Mouse (Mus musculus) adrenal gland, postnatal 10 days (tissue): ENCODE results near the gene Pxdc1. TPM values are rescaled to one million over a fixed set of nuclear protein-coding genes. Genes with fewer than 3 reads are reported as not detected.

ENCODE experiments used
- DNase-seq: peaks from one replicate; pipeline ENCODE4 v3.0.0; 2021; ENCODE audit warnings: mixed read lengths
- long read RNA-seq, 2 experiments: library from polyadenylated mRNA; stranded (forward); transcript quantifications; one replicate each; pipeline ENCODE4 v2.0.0; 2021
- total RNA-seq, 2 experiments: library from RNA; stranded (reverse); gene quantifications; 2 replicates each; pipeline ENCODE4 v1.2.3; 2021

Pxdc1 gene
- 10 to 100 TPM; 10.8 to 17.8 TPM for total RNA-seq
- long read RNA-seq, experiment 1, transcript Pxdc1-202 (5 exons, 2,684 nt) = major isoform, 26 of 33 reads
- long read RNA-seq, experiment 1, partial matches to known transcripts = 0 of 33 reads
- long read RNA-seq, experiment 1, other reads (novel, unspliced or antisense) = 6 of 33 reads
- long read RNA-seq, experiment 2, transcript Pxdc1-202 (5 exons, 2,684 nt) = major isoform, 7 of 7 reads
- long read RNA-seq, experiment 2, partial matches to known transcripts = 0 of 7 reads
- long read RNA-seq, experiment 2, other reads (novel, unspliced or antisense) = 0 of 7 reads

GRCm38 (mm10) chr13:34653391-34653790 is at the start of gene Pxdc1:
Gene Pxdc1 (minus strand): TSS chr13:34653486.
- peak; percentile 59 for DNase-seq

DNA sequence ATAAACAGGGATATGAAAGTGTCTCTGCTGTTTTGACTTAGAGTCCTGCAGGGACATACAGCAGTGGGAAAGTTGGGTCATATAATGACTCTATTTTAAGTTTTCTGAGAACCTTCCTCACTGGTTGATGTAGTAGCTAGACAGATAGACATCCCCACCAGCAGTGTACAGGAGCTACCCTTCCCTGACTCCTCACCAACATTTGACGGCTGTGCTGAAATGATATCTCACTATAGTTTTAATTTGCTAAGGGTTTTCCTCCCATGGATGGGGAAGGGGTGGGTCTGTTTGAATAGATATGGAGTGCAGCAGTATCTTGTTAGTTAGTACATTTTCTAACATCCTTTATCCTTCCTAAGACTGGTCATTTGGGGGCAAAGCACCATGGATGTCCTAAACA is 47.3 kb upstream of the Pxdc1 start:
- DNase-seq = no peak

GRCm38 (mm10) chr13:34700091-34700490 is 46.8 kb upstream of the Pxdc1 start:
- DNase-seq = no peak

DNA sequence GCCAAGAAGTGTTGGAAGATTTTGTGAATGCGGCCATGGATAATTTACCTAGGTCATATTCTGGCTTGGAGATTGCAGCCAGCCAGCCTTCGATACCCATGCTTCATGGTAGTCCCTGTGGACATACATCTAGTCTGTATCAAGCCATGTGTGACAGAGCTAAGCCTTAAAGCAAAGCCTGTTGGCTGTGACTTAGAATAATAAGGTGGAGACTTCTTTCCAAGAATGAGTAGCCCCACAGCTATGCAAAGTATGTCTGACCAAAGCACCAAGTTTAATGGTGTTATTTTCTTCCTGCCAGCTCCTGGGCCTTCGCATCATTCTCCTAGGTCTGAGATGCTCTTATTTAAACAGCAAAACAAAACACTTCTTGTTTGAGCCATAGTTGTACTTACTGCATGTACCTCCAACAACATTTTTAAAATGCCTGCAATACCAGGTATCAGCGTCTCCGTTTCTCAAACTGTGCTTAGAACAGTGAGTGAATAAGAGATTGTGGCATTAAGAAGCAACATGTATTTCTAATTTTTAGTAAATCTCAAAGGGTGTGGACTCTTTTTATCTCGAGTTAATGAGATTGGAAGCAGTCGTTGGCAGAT is 43.5 kb upstream of the Pxdc1 start:
- DNase-seq = no peak

DNA sequence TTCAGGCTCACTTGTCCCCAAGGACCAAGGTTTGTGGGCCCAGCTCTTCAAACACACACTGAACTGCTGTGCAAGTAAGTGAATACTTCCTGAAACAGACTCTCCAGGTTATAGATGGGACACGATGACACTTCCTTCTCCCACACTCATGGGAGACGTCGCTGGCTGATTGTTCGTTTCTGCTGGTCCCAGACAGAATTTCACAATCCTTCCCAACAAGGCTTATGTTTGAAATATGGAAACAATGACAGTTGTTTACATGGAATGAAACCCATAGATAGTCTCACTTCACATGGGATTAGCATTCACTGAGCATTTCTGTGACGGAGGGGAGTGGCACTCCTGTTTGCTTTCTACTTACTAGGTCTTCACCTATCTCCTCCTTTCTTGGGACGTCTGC is 39.8 kb upstream of the Pxdc1 start:
- no peak for DNase-seq

GRCm38 (mm10) chr13:34691049-34691448 is 37.8 kb upstream of the Pxdc1 start:
- no peak for DNase-seq

- DNase-seq = peak; percentile 26
These were observed 31.9 kb upstream of the Pxdc1 start for GRCm38 (mm10) chr13:34685008-34685765.

DNA sequence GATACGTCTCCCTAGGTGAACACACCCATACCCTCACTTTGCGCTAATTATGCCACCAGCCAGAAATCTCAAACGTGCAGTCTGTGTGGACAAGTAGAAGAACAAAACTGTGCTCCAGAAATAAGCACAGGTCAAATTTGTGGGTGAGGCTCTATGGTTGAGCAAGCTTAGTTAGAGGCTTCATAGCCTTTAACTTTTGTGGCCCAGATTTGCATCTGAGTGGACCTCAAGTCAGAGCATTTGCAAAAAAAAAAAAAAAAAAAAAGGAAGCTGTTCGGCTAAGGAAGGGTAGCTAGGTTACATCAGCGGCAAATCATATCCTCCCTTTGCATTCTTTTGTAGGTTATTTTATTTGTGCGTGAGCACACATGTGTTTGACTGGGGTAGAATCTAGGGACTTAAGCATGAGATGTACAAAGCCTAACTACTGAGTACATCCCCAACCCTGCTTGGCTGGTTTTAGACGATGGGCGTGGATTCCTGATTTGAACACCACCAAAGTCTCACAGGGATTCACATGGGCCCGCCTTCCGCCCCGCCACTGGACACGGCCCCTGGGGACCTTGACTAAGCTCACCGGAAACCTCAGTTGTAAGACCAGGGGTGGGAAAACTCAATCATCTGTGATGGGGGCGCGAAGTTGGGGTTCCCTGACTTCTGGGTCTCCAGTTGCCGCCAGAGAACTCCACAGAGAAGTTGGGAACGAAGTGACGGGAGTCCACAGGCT is 30.6 kb upstream of the Pxdc1 start:
- no peak for DNase-seq

DNA sequence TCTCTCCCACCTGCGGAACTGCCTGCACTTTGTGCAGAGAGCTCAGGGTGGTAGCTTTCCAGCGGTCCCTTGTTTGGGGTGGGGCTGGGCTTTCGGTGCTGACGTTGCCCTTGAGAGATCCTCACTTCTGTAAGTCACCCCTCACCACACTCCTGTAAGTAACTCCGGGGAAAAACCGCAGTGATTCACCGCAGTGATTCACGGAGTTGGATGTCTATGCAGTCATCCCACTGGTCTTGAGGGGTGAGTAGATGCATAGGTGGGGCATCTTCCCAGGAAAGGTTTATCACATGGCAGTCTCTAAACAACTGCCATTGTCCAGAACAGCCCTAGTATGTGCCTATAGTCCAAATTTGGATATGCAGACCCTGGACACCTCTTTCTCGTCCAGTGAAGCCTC is 30.0 kb upstream of the Pxdc1 start:
- no peak for DNase-seq

DNA sequence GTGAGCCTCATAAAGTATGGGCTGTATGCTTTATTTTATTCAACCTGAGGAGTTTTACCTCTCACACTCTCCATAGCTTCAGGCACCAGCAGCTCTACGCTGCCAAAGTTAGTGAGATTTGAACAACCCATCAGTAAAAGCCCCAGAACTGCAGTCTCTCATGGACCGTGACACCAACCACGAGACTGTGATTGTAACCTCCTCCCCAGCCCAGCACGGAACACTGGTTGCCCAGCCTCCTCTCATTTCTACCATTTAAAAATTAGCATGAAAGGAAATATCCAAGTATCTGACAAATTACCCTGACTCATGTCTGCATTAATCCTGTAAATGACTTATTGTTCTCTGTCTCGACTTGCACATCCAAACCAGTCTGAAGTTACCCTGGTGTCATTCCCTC is 23.2 kb upstream of the Pxdc1 start:
- no peak for DNase-seq

DNA sequence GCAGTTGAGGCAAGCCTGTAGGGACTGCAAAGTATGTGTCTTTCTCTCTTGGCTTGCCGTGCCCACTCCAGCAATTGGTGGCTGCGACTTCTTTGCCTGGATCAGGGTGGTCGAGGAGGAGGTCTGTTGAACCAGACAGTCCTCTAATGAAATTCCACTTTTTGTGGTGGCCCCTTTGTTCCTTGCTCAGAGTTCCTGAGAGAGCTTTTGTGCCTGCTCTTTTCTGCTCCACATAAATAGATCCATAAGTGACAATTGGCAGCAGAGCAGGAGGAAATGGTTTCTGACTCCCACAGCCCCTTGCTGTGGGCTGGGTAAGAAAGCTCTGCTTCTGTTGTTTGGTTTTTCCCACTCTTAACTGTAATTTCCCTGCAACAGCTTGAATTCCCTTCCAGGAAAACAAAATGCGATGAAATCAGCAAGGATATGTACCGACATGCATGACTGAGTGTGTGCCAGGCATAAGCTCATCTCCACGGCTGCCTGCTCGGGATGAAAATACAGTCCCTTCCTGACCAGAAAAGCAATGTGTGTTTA is 22.6 kb upstream of the Pxdc1 start:
- no peak for DNase-seq

- DNase-seq = no peak
These were observed 20.1 kb upstream of the Pxdc1 start for GRCm38 (mm10) chr13:34673354-34673753.

DNA sequence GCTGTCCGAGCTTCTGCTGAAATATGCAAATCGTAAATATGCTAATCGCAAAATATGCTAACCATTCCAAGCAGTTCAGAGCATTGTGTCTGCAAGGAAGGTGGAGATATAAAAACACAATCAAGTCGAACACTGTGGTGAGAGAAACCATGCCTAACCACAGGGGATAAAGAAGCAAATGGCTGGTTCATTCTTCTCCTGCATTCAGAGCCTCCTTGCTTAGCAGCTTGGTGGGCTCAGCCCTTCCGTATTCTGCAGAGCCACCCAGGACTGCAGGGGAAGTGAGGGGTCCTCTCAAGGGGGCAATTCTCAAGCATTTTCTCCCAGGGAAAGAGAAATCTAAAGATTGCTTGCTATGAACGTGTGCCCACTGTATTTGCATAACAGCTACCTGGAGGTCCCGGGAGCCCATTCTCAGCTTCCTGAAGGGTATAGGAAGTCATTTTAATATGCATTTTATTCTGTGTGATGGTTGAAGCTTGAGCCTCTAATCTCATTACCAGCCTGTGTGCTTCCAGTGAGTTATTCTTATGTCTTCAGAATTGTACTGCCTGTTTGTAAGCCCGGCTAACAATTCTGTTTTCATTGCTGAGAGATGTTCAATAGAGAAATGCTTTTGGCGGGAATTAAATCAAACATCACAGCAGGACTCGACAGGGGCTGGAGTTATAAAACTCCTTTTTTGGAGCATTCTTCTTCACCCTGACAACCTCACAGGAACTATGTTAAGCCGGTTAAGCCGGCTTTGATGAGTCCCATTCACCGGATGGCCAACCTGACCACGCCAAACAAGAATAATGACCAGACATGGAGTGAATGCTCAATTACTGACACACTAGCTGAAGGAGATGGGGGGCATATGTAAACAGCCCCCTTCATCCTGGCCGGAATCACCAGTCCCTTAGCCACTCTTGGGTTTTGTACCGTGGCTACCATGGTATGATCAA is 16.9 kb upstream of the Pxdc1 start:
- no peak for DNase-seq

DNA sequence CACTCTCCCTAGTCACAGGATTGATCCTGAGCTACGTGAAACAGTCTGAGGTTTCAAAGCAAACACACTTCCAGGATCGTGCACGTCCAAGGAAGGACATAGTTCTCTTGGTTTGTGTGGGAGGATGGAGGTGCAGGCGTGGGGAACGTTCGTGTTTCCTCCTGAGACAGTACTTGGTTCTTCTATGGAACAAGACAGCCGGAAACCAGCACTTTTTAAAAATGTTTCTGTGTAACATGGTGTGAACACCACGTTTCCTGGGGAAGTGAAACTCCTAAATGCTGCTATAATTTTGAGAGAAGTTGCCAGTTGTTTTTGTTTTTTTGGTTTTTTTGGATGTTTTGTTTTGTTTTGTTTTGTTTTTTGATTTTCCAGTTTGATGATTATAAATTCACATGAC is 13.9 kb upstream of the Pxdc1 start:
- DNase-seq = no peak

- no peak for DNase-seq
These were observed 11.8 kb upstream of the Pxdc1 start for GRCm38 (mm10) chr13:34665074-34665473.

DNA sequence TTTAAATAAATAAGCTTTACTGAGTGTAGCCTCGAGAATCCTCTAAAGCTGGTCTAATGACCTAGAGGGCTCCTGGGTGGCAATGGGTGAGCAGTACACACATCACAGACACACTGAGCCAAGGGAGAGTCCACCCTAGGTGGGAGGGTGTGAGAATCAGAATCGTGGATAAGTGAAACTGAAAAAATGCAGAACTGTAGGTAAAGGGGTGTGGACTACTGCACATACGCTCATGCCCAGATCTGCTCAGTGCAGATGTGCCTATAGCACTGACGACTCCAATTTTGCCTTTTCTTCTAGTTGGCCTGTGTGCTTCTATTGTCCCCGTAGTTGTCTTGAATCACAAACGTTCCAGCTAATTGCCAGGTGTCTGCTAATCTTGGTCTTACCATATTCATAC is 10.5 kb upstream of the Pxdc1 start:
- no peak for DNase-seq

DNA sequence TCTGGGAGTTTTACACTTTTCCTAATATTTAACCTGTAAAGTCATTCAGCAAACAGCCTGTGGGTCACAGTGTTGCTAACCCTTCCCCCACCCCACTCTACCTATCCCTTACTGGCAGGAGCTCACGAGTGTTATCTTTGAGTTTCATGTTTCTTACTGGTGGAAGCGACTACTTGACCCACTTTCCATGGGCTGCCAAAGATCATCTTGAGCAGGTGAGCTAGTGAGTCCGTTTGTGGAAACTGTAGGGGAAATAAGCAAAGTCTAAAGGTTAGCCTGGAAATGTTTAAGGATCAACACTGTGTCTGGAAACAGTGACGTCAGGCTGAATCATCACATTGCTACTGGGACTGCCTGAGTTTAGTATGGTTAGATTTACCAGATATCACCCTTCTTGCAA is 6.2 kb upstream of the Pxdc1 start:
- no peak for DNase-seq

DNA sequence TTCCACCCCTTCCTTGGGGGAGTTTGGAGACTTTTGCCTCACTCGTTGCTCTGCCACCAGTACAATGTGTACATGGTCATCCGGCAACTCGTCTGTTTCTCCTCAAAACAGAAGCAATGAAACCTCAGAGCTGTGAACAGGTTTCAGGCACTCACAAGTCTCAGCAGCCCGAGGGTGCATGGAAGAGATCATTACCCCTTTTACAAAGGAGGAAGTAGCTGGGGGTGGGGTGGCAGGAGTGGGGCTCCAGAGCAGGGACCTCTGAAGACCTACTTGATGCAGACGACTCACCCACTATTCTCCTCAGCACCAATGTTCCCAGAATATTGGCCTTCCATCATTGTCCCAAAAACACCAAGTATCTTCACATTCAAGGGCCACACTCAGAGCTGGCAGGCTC is 3.1 kb upstream of the Pxdc1 start:
- DNase-seq = no peak

DNA sequence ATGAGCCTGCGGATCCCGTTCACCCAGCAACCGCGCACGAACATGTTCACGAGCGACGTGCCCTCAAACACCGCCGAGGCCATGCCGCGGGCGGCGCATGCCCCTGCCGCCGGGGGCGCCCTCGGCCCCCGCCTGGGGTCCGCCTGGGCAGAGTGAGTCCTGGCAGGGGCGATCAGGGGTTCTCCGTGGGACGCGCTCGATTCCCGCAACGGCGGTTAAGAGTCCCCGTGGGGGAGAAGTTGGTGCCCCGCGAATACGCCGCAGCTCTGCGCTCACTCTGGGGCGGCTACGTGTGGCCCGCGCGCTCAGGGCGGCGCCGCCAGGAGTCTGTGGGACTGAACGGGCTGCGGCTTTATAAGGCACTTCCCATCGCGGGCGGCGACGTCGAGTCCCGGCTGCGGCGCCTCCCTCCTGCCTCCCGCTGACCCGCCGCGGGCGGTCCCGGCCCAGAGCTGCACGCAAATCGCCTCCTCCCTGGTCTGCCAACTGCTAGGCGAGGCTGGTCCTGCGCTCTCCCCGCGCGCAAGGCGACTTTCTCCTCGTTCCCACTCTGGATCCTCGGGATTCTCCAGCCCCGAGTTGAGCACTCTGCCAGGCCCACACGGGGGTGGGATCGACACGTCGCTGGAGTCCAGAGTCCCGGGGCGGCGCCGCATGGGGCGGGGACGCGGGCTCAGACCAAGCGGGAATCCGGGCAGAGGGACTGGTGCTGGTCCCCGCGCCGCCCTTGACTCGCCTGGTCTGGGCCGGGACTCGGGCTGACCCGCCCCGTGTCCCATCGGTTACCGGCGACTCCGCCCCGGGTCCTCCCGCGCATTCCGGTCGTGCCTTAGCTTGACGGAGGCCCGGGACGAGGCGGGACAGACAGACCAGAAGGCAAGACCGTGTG is 689 bp downstream of the Pxdc1 start:
- peak; percentile 77 for DNase-seq

GRCm38 (mm10) chr13:34652016-34652352 is 1.3 kb downstream of the Pxdc1 start:
- DNase-seq = no peak
